Mouse (Mus musculus) mesoderm, embryonic 11.5 days (tissue): ENCODE measurements at regions not wholly inside any gene's neighbourhood (a gene's known extent, or its start where the extent isn't known, plus 50 kb on each side); places are given as distances from the start of the nearest gene placed in this dataset.
"Not testable (repeated sequence)": the region's sequence is repeated elsewhere in the genome, so short reads cannot be mapped to it uniquely, and the experiment has no call there.

Experiments used
- DNase-seq: peaks from one replicate; pipeline ENCODE4 v3.0.0-alpha.2; 2012; ENCODE audit warnings: low read depth, low spot score

DNA sequence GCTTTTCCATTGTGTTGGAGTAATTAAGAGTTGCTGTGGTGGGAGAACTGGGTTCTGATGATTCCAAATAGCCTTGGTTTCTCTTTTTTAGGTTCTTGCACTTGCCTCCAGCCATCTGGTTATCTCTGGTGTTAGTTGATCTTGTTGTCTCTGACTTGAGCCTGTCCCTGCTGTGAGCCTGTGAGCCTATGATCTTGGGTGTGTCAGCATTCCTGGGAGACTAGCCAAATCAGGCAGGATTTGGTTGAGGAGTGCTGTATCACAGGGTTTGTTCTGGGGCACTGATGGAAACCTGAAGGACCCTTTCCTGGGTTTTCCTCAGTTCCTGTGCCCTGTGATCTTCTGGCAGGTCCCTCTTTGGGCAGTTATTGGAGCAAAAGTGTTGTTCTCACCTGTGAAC lies 406.8 kb upstream of the Ppp6c start:
- DNase-seq: no peak

GRCm38 (mm10) chr2:39614221-39614620 lies 388.0 kb upstream of the Ppp6c start:
- DNase-seq: no peak

- no peak for DNase-seq
Measured at GRCm38 (mm10) chr2:39612809-39613208, 386.6 kb upstream of the Ppp6c start.

DNA sequence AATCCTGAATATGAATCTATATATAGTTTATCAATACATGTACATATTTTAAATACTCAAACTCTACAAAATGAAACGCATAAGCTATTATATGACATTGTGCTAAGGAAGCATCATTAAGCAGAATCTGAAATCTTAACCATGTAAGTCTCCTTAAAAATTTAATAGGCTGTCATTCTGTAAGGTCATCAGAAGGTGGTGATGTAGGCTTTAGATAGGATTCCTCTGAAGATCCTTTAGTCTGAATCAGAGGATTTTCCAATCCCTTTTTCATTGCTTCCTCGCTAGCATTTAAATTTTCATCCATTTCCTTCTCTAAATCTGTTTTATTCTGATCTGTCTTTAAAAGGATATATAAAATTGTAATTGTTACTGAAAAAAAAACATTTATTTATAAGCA lies 386.0 kb upstream of the Ppp6c start:
- no peak for DNase-seq

- DNase-seq: no peak
Measured at GRCm38 (mm10) chr2:39602256-39602655, 376.0 kb upstream of the Ppp6c start.

DNA sequence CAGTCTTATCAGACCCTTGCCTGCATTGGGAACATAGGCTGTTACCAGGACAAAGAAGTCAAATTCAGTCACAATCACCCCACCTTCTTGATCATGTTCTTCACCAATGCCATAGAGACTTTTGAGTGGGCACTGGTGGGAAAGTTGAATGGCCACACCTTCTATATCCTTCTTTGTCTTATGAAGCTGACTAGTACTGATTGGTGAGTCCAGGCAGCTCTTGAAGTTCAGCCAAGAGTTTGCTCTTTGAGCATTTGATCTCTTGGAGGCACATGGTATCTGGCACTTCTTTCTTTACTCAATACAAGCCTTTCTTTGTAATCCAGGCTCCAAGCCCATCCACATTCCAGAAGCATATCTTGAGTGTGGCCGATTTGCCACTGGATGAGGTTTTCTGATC lies 331.9 kb upstream of the Ppp6c start:
- DNase-seq: no peak

DNA sequence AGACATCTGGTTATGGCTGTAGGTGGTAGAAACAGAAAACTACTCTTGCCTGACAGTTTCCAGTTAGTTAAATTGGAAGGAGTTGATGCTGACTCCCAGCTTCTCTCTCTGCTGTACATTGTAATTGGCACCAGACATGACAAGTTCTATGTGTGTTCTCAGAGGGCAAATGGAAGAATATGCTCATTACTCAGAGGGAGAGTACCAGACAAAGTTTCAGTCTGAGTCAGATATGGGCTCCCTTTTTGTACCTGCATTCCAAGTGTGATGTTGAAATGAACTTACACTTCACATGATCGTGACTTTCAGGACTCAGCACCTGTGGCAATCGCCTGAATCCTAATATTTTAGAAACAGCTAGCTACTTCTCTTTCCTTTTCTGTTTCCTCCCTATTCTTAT lies 281.7 kb upstream of the Ppp6c start:
- DNase-seq: no peak

DNA sequence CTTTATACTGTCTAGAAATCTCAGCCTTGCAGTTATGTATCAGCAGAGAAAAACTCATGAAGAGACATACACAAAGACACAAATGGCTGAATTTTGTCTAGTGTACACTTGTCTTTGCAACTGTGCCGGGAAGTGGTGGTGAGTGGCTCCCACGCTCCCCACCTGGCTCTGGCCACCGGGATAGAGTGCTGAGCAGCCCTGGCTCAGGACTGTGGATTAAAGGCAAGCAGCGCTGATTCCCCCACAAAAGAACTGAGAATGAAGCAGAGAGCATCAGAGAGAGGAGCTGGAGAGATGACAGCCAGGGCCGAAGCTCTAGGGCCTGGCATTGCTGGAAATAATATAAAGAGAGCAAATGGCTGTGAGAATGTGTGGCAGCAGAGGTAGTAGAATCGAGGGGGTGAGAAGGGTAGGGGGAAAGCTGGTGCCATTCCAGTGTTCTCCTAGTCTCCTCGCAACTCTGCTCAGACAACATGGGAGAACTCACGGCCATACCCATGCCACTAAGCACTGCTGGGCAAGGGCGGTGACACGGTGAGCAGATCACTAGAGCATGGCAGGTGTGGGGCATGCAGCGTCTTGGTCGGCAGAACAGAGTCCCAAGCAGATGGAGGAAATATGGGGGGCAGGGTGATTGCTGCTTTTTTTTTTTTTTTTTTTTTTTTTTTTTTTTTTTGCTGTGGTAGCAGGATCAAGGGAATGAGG lies 257.1 kb upstream of the Ppp6c start:
- no peak for DNase-seq

DNA sequence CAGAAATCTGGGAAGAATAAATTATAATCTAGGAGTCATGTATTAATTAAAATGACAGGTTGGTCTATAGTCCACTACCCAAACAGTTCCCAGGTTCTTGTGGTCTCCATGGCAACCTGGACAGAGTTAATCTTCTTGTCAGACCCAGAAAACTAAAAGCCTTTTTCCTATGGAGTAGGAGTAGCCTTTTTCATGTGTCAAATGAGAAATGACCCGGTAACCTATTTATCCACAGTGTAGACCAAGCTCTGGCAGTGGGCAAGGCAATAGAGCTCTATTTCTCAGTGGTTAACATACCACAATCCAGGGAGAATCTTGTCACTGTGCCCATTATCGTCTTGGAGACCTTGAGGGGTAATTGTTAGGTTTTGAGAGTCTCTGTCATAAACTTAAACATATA lies 256.4 kb upstream of the Ppp6c start:
- peak; percentile 16 for DNase-seq

DNA sequence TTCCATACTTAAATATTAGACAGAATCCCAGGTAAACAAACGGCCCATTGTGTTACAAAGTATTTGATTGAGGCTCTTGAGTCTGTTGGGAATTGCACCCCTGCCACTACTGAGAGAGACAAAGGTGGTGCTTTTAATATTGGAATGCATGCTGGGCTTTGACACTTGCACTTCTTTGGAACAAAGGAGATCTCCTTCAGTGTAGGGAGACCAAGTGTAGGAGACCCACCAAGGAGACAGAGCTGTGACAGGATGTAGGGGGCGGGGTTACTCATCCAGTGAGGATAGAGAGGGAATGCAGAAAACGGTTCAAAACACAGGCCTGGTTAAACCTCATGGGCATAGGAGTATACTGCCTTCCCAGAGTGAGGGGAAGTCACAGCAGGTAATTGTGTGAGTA lies 254.0 kb upstream of the Ppp6c start:
- no peak for DNase-seq

DNA sequence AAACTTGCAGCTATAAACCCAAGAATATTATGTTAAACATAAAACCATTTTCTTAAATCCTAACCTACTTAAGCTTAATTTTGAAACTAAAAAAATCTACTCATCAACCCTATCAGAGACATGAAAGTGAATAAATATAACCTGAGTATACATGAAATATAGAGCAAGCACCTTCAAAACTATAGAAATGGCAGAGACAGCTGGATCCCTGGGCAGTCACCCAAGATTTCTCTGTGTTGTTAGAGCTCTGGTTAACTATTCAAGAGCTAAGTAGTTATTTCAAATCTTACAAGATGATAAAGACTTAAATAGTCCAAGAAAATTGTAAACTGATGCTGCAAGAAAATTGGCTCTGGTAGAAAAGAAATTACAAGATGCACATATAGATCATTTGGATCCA lies 246.7 kb upstream of the Ppp6c start:
- DNase-seq: not testable (repeated sequence)
